Mouse (Mus musculus) retina, embryonic 14.5 days (tissue): Measurements from ENCODE around the gene Mapk8ip2.
A peak's percentile ranks its signal among the peaks of the same experiment; 100 is the strongest.
"Not testable (repeated sequence)": the region's sequence is repeated elsewhere in the genome, so short reads cannot be mapped to it uniquely, and the experiment has no call there.

Source experiments
- DNase-seq: peaks from one replicate; pipeline ENCODE4 v3.0.0-alpha.2; 2015; ENCODE audit warnings: low spot score

The Mapk8ip2 gene

DNA sequence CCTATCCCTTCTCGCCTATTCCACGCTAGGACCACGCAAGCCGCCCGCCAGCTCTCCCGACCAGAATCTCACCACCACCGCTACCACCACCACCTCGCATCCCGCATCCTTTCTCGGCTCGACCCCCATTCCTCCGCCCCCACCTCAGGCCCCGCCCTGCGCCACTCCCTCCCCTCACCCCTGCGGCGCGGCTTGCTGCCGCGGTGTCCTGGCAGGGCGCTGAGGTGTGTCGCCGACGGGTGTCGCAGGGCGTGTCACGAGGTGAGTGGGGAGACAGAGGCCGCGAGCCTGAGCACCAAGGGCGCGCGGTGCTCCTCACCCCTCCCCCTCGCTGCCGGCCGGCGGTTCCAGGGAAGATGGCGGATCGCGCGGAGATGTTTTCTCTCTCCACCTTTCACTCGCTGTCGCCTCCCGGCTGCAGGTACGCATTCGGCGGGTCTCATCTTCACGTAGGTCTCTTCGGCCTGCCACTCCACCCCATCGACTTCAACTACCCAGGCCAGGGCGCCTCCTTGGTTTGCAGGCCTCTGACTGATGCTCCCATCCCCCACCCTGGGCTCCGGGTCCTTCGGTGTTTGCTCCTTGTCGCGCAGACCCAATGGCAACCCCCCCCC is at the start of gene Mapk8ip2:
TSS of gene Mapk8ip2 (plus strand) at position 49 of the 614 bp plus-strand sequence.
- peak; percentile 64 for DNase-seq

DNA sequence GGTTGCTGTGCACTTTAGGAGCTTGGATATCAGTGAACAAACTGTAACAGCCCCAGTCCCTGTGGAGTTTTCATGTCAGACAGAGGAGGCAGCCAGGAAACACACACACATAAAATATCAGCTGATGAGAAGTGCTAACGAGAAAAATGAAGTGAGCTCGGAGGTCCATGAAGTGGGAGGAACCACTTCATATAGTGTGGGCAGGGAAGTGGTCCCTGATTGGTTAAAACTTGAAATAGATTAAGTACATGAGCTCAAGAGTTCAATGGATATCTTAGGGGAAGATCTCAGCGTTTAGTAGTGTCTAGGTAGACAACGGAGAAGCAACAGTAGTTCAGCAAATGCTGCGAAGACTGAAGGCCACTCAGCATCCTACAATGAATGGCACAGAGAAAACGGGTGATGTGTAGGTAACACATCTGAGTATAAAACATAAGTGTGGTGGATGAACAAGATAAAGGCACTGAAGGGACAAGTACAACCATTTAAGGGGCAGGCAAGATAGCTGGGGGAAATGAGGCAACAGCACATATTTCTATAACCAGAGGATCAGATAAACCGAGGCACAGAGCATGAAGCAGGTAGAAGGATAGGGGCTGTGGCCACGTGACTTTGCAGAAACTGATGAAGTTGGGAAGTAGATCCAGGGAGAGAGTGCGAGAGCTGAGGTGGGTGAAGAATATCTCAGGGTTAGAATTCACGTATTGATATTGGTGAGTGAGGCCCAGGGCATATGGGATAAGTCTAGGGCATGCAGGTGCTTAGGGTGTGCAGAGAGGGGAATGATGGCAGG is 48.7 kb upstream of the Mapk8ip2 start:
- no peak for DNase-seq

DNA sequence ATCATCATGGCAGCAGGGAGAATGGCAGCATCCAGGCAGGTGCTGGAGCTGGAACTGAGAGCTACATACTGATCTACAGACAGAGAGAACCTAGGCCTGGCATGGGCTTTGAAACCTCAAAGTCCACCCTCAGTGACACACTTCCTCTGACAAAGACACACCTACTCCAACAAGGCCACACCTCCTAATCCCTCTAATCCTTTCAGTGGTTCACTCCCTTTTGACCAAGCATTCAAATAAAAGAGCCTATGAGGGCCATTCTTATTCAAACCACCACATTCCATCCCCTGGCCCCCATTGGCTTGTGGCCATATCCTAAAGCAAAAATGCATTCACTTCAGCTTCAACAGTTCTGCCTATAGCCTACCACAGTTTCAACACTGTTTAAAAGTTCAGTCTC is 47.0 kb upstream of the Mapk8ip2 start:
- DNase-seq: no peak

DNA sequence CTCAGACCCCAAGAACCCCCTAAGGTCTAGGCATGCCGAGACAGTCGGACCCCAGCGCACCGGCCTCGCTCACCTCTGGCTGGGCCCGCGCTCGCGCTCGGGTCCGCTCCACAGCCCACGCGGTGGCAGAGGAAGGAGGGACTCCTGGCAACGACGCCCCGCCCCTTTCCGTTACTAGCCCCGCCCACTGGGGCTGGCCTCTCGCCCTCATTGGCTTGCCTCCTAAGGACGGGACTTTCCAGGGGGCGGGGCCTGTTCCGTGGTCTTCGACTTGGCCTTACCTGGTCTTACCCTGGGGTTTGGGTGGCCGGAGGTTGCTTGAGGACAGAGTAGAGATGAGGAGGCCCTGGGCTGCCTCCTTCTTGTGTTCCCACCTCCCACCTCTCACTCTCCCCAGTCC is 43.6 kb upstream of the Mapk8ip2 start, which contains the start of gene Syce3:
TSS of gene Syce3 (minus strand) at position 386 of the 400 bp plus-strand sequence.
- no peak for DNase-seq

DNA sequence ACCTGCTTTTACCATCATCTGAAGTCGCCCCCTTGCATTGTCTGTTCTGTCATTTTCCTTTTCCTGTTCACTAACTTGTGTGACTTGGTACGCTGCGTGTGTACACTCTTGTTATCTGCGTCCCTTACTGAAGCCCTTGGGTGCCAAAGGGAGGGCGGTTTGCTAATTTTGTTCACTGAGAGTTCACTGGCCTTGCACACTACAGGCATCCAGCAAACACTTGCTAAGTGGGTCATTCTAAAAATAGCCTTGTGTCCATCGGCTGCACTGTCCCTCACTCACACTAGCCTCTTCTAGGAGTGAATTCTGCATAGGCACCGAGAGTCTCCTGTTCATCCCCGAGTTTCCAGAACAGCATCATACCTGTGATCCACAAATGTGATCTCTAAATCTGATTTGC is 38.4 kb upstream of the Mapk8ip2 start:
- no peak for DNase-seq

DNA sequence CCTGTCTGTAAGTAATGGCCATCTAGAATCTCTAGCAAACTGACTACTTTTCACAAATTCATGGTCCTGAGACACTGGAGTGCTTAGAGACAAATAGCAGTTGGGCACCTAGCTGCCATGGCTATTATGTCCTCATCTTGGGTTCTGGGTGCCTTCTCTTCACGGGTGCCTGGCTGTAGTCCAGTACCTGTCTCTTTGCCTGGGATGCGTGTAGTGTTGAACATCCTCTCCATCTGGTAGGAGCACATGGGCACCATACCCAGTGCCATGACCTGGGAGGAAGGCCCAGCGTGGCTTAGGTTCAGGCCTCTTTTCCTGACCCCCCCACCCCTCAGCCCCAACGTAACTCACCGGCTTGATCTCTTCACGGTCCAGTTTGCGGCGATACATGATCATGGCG is 31.8 kb upstream of the Mapk8ip2 start:
- no peak for DNase-seq

DNA sequence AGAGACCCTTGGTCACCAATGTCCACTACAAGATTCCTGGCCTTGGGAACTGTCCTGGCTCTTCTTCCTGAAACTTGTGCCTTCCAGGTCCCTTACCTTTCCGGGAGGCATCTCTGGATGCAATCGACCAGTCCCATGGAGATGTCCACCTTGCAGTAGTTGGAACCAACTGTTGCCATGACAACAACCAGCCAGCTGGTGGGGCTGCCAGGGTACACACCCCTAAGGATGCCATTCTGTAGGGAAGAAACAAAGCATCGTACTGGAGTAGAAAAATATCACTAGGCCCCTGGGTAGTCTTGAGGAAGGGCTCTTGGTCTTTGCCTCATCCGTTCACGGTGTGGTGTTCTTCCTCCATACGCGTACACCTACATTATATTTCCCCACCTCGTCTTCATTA is 29.1 kb upstream of the Mapk8ip2 start:
- no peak for DNase-seq

DNA sequence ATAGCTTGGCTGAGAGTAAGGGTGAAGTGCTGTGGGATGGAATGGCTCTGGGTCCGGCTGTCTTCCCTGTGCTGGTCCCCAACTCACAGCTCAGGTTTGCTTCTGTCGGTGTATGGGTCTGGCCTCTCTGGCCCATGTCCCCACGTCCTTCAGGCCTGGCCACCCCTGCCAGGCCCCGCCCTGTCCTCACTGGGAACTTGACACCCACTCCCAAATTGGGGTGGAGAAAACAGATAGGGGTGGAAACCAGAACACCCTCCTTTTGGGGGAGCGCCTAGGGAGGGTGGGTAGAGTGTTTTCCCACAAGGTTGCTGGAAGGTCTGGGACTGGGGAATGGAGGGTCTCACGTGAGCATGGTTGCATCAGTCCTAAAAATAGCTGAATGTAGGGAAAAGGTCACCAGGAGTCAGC is 28.0 kb upstream of the Mapk8ip2 start, which contains the start of gene Cpt1b:
TSS of gene Cpt1b (minus strand) at position 153 of the 411 bp plus-strand sequence.
- DNase-seq: no peak

DNA sequence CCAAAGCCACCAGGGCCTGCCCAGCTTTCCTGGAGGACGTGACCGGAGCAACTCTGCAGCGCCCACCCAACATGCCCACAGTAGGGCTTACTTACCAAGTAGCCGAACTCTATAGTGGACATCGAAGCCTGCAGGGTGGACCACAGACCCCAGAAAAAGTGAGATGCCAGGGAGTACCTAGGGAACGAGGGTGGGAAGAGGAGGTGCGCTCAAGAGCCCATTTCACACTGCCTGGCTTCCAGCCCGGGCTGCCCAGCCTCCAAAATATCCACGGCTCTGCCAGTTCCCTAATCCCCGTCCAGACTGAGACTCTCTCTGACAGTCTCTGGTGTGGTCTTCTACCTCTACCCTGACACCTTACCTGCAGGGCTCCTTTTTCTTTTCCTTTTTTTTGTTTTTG is 27.0 kb upstream of the Mapk8ip2 start:
- no peak for DNase-seq

DNA sequence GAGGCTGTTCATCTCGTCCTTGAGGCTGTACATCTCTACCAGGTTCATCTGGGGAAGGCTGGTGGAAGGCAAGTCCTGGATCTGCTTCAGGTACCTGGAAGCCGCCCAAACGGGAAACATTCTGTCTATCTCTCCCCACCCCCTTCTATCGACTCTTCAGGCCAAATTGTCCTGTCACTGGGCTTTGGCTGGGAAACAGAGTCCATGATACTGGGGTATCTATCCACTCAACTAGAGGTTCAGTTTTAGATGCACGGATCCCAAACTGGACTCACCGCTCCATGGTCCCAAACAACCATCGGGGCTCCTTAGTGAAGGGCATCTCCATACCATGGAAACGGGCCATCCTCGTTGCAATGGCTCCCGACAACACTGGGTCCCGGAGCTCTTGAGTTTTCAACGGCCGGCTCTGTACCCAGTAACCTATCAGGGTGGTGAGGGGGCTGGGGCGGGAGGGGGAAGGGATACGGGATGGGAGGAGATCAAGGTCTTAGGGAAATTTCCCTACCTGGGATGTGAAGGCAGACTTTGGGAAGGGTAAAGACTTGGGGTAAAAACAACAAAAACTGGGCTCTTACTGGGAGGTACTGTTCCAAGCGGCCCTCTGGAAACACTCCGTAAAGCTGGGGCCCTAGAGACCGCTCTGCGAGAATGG is 25.4 kb upstream of the Mapk8ip2 start:
- DNase-seq: no peak

DNA sequence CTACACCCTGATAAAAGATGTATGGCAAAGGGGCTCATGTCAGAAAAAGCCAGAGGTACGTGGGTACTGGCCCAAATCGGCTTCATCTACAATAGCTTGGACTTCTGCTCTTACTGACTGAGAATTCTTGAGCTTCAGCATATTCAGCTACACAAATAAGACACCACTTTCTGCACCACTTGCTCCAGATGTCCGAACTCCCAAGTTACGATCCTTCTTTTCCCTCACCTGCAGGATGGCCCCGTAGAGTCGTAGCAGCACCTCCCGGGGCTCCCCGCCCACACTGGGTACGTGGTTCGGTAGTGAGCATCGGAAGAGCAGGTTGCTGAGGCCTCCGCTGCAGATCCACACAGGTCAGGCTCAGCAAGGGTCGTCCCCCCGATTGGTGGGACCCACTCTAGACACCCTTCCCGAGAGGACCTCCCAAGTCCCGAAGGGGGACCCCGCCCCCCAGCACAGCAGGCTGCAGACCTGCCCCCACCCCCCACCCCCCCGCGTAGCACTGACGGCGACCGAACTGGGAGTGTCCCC is 24.8 kb upstream of the Mapk8ip2 start:
- DNase-seq: peak; percentile 13

DNA sequence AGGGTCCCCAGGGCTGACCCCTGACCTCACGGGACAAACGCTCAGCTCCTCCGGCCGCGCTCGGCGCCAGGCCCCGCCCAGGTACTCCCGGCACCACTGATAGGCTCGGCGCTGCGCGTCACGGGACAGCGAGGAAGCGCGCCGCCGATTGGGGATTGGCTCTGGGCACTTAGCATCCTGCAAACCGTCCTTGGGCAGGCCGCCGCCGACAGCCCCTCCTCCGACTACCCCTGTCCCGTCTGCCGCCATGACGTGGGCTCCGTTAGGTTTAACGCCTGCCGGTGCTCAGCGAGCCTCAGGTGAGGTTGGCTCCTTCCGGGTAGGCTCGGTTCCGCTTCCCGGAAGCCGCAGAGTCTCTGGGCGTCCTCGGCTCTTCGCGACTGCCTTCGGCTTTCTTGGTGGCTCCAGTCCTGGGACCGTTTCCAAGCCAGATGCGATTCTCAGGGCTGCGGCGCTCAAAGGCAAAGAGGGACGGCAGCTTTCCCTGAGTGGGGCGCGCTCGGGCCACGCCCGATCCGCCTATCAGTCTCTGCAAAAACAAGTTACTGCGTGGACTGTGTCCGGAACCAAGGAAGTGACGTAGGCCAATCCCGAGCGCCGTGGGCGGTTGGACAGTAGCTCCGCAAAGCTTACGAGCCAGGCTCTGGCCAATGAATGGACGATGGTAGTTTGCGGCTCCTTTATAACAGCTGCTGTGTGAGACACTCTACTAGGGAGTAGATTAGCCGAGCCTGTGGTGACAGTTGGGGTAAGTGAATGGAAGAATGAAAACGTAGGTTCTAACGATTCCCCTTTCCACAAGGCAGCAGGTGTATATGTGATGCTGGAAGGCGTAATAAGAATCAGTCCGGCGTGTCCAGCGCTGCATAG is 24.1 kb upstream of the Mapk8ip2 start, which contains the start of the genes C730034F03Rik, Gm44502 and Chkb:
TSS of gene C730034F03Rik (plus strand) at position 238 of the 870 bp plus-strand sequence.
TSS of gene Gm44502 (minus strand) at position 345 of the 870 bp plus-strand sequence.
TSS of gene Chkb (minus strand) at position 557 of the 870 bp plus-strand sequence.
- peak; percentile 94 for DNase-seq

DNA sequence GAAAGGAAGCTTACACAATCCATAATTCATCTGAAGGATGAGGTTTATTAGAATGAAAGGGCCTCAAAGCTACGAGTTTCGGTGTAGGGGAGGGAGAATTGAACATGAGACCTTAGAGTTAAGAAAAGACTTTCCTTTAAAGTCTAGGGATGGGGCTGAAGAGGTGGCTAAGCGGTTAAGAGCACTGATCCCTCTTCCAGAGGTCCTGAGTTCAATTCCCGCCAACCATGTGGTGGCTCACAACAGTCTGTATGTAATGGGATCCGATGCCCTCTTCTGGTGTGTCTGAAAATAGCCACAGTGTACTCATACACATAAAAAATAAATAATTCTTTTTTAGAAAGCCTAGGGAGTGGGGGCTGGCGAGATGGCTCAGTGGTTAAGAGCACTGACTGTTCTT is 23.4 kb upstream of the Mapk8ip2 start:
- DNase-seq: peak; percentile 32

DNA sequence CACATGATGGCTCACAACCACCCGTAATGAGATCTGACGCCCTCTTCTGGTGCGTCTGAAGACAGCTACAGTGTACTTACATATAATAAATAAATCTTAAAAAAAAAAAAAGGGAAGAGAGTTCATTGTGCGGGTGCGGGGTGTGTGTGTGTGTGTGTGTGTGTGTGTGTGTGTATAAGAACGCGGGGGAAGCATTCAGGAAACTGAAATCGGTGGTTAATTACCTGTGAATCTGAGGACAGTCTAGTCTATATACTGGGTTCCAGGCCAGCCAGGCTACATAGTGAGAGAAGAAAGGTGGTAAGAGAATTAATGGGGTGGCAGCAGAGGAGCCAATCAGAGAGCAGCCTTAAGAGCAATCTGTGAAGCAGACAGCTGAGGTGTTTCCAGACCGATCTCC is 22.9 kb upstream of the Mapk8ip2 start:
- not testable (repeated sequence) for DNase-seq

DNA sequence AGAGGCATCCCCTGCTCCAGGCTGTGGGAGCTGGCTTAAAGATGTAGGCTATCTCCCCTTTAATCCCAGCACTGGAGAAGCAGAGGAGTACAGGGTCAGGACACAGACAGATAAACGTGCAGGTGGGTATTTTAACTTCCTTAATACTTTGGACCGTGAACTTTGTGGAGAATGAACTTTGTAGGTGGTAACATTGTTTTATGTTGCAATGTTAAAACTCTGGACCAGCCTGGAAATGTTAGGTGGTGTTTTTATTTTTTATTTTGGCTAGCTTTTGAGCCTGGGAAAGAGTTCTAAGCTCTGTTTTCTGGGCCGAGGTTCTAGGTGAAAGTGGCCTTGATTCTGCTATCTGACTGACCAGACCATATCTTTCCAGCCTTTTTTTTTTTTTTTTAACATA is 22.4 kb upstream of the Mapk8ip2 start:
- DNase-seq: no peak

DNA sequence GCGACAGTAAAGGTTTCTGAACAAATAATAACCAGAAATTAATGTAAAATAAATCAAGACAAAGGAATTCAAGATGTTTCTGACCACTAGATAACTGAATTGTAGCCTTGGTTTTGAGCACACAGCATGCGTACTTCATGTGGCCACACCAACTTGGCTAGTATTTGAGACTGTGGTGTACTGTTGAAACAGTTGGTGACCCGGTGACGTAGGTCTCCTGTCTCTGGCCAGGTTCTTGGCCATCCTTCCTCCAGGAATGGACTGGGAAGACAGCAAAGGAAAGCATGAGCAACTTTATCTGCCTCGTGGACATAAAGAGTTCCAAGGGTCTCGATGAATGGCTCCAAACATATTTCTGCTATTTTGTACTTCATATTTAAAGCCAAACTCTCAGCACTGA is 21.9 kb upstream of the Mapk8ip2 start:
- DNase-seq: no peak

DNA sequence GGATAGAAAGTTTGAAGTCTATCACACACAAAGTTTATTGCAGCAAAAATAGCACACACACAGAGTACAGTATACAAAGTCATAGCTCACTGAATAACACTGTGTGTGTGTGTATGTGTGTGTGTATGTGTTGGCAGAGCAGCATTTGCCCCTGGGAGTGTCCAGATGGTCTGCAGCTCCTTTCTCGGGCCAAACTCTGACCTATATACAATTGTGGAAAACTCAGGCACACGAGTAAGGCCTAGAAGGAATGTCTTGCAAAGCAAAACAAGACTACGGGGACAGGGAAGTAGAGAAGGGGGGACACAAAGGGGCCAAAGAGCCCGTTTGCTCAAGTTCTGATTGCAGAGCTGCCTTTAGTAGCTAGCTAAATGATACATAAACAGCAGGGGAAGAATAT is 20.8 kb upstream of the Mapk8ip2 start:
- peak; percentile 36 for DNase-seq

DNA sequence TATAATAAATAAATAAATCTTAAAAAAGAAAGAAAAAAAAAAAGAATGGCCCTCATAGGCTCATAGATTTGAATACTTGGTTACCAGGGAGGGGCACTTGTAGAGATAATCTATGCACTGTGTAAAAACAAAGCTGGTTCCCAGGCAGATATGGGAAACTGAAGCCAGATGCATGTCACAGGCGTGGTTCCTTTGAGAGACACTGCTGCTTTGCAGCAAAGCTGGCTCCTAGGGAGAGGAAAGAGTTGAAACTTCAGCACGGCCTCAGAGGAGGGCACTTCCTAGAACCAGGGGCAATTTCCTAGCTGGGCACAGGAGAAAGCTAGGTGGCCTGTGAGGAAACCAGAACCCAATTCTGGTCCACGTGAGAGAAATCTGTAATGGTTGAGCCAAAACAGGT is 19.6 kb upstream of the Mapk8ip2 start:
- DNase-seq: no peak

DNA sequence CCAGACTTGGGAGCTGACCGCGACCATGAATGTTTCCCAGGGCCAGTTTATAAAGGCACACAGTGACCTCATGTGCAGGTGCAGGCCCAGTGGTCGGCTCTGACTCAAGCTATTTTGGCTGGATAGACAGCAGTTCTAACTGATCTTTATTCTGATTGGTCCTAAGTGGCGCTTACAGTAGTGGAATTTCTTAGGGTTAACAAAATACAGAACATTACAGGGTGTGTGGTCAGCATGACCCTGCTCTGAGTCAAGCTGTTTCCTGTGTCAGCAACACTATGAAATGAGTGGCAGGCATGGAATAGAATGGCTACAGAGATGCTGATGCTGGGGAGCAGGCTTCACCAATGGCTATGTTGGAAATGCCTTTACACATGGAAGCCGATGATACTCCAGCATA is 17.8 kb upstream of the Mapk8ip2 start:
- DNase-seq: no peak

DNA sequence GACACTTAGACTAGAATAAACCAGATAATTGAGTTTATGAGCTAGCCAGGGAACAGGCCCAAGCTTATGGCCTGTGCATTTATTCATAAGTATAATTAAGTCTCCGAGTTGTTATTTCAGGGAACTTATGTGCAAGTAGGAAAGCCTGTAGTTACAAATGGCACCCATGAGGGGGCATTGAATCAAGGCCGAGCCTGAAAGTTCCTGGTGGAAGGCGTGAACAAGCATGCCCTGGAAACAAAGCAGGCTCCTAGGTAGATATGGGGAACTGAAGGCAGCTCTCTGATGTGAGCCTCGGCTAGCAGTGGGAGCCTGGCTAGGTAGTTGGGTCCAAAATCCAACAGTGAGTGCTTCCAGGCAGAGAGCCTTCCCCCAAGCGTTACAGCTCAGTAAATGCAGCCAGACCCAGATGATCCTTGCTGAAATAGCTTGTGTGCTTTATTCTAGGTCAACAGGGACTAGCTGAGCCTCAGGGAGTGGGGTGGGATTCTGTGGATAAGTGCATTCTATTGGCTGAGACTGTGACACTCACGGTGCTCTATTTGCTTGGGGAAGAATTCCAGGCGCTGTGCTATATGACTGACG is 11.1 kb upstream of the Mapk8ip2 start:
- peak; percentile 47 for DNase-seq
